Mouse (Mus musculus): ENCODE measurements around the gene 2810408A11Rik.

2810408A11Rik gene

DNA sequence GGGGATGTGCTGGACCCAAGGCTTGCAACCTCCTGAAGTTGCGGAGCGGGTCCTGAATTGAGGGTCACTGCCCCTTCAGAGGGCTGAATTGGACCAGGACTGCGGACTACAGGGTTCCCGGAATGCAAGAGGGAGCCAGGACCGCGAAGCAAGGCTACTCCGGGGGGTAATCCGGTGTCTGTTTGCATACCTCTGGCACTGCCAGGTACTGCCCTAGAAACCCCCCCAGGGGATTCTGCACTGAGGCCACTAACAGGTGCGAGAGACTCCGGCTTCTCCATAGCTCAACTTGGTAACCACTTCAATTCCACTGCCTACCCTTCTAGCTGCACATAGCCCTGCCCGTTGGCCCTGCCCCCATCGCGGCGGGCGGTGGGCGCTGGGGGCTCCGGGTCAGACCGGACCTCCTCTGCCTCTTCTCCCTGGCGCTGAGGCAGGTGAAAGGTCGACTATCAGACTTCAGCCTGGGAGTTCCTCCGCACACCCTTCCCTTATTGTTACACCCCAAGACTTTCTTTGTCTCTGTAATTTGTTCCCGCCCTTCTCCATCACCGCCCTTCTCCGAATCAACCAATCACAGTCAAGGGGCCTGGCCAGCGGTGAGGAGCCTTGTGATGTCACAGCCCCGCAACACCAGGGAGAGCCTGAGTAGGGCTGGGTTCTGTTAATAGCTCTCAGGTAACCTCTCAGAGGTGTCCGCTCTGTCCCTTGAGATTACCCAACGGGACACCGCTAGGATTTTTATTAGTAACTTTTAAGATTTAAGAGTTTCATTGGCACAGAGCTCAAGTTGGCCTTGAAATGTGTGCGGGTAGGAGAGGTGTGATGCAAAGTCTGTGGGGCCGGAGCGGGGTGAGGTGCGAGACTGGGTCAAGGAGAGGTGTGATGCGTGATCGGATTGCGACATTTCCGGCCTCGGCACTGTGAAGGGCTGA lies at the start of gene 2810408A11Rik, which contains the start of gene Neurl4:
TSS of gene 2810408A11Rik (minus strand) at position 517 of the 935 bp plus-strand sequence.
TSS of gene Neurl4 (plus strand) at position 602 of the 935 bp plus-strand sequence.
- peak; percentile 88 for DNase-seq (ENCODE audit: low spot score)

DNA sequence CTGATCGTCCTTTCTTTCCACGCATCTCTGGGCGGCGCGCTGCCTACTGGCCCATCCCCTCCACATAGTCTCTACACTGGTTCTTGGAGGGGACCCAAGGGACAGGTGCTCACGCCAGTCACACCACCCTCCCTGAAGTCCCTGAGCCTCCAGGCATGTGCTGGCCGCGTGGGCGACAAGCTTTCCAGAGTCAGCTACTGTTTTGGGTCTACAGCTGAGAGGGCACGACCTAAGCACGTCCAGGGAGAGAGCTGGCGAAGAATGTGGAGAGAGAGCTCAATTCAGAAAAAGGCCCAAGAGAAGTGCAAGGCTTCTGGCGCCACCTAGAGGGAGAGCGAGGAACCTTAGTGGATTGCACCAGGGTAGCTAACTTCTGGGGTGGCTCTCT lies 48.0 kb upstream of the 2810408A11Rik start:
- DNase-seq (ENCODE audit: low spot score): peak; percentile 87

DNA sequence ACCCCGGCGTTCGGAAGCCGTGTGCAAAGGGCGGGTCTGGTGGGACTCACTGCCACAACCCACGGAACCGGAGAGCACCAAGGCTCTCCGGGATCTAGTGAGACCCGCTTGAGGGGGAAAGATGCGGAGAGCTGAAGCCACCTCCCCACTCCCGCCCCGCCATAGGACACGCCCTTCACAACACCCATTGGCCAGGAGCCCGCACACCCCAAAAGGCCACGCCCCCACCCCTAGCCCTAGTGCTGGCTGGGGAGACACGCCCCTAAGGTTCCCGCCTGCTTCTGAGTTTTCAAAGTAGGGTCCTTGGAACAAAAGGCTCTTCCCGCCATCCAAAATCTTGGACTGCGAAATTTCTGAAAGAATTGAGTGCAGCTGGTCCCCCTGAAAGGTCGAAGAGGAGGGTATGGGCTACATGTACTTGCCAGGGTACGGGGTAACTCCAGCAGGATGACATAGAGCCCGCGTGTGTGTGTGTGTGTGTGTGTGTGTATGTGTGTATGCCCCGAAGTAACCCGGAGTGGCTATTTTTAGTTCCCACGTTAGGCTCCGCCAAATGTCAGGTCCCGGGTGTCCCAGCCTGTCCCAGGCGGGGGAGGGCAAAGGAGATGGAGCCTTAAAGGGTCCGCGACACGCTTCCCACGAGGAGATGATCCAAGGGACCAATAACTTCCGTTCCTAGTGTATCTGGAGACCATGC lies 47.4 kb upstream of the 2810408A11Rik start, which contains the start of gene Slc2a4:
TSS of gene Slc2a4 (minus strand) at position 123 of the 697 bp plus-strand sequence.
- DNase-seq (ENCODE audit: low spot score): peak; percentile 74

DNA sequence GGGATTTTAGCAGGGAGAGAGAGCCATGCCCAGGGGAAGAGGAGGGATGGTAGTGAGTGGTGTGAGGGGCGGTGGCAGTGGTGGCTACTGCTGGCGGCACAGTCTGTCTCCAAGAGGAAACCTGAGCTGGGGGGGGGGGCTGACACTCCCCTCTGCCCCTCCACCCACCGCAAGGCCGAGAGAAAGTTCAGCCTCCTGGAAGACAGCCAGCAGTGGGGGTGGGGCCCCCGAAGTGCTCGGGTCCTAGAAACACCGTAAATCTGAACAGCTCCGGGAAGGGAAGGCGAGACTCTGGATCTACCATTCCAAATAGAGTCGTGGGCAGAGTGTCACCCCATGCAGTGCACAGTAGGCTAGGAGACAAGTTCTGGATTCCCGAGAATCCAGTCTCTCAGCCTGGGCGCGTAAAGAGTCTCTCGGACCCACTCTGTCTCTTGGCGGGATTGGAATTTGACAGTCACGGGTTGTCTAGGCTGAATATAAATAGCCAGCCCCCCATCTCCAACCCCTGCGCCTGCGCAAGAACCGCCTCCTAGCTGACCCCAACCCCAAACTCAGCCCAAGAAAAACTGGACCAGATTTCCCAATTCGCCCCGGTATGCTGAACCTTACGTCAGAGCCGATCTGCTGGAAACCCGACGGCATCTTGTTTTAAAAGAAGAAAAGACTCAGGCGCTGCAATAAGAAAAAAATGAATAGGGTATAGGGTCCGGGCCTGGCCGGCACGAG lies 46.7 kb upstream of the 2810408A11Rik start:
- no peak for DNase-seq (ENCODE audit: low spot score)

DNA sequence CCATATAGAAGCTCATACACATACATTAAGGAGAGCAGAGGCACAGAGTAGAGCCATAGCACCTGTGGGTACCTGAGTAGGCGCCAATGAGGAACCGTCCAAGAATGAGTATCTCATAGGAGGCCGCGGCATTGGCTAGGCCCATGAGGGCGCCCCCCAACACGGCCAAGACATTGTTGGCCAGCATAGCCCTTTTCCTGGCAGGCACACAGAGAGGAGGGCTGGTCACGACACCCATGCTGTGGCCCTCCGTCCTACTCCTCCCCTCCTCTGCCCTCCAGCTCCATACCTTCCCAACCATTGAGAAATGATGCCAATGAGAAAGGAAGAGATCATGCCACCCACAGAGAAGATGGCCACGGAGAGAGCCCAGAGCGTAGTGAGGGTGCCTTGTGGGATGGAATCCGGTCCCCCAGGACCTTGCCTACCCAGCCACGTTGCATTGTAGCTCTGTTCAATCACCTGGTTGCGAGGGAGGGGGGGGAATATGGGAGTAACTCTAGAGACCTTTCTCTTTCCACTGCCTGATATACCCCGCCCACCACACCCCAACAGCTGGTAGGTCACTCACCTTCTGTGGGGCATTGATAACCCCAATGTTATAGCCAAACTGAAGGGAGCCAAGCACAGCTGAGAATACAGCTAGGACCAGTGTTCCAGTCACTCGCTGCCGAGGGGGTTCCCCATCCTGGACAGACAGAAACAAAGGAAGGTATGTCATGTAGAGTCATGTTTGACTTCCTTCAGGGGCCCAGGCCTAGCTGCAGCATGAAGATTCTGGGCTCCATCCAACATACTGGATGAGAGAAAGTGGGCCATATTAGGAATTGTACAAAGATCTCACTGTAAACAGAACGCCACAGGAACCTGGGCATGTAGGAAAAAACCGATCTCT lies 45.5 kb upstream of the 2810408A11Rik start:
- no peak for DNase-seq (ENCODE audit: low spot score)

DNA sequence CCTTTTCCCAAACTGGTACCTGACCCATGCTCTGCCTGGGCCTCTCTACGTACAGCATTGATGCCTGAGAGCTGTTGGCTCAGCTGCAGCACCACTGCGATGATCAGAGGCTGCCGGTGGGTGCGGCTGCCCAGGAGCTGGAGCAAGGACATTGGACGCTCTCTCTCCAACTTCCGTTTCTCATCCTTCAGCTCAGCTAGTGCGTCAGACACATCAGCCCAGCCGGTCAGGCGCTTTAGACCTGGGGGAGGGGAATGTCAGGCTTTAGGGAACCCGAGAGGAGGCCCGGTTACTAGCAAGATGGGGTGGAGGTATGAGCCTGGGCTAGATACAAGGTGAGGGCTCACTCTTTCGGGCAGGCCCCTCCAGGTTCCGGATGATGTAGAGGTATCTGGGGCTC lies 44.4 kb upstream of the 2810408A11Rik start:
- DNase-seq (ENCODE audit: low spot score): no peak

DNA sequence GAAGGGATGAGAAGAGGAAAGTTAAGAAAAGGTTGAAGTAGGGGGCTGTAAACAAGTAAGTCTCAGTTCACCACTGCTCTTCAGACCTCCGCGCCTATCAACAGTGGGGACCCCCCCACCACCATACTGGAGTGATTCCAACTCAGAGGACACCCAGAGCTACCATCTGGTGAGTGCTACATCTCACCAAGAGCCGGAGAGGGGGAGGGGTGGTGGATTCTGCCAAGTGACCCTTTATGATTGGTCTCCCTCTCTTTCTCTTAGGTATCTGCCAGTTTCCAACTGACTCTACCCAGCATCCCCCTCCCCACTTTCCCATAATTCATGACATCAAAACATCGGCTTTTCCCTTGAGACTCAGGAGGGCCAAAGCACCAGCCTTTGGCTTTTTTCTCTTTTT lies 40.2 kb upstream of the 2810408A11Rik start:
- DNase-seq (ENCODE audit: low spot score): no peak

DNA sequence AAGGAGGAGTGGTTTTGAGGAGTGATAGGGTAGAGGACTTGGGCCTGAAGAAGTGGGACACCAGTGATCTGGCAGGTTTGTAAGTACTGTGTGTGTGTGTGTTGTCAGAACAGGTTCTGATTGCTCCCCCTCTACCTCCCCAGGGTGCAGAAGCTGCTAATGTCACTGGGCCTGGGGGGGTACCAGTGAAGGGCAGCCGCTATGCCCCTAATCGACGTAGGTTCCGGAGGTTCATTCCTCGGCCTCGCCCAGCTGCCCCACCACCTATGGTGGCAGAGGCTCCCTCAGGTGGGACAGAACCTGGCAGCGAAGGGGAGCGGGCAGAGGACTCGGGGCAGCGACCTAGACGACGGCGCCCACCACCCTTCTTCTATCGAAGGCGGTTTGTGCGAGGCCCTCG lies 38.9 kb upstream of the 2810408A11Rik start:
- DNase-seq (ENCODE audit: low spot score): no peak

DNA sequence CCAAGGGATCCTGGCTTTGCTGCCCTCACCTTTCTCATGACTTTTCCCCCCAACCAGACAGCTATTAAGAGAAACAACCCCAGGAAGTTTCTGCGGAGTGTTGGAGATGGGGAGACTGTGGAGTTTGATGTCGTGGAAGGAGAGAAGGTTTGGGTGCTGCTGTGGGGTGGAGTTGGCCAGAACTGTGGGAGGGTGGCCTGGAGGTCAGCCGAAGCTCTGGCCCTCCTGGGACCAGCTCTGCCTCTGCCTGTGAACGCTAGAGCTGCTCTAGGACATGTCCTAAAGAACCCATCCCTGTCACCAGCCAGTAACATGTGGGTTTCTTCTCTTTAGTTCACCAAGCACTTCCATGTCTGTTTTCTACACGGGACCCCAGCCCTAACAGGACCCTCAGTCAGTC lies 38.4 kb upstream of the 2810408A11Rik start:
- no peak for DNase-seq (ENCODE audit: low spot score)

DNA sequence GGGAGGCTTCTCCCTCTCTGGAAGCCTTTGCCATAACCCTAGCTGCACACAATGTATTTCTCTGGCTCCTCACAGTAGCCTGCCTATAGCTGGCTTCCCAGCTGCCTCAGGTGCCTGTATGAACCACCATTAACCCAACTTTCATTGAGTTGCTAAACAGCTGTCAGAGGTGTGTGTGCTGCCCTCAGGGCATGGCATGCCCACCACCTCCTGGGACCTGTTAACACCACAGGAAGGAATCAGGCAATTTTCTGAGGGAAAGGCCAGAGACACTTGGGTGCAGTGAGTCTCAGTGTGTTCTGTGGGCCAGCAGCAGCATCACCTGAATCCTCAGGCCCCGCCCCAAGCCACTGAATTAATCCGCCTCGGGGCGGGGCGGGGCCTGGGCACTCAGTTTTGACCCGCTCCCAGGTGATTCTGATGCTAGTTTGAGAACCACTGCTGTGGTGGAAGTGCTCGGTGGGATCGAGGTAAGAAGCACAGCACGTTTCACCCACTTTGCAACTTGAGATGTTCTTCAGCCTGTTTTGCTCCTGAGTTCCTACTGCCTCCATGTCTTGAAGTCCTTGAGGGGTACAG lies 37.7 kb upstream of the 2810408A11Rik start:
- no peak for DNase-seq (ENCODE audit: low spot score)

DNA sequence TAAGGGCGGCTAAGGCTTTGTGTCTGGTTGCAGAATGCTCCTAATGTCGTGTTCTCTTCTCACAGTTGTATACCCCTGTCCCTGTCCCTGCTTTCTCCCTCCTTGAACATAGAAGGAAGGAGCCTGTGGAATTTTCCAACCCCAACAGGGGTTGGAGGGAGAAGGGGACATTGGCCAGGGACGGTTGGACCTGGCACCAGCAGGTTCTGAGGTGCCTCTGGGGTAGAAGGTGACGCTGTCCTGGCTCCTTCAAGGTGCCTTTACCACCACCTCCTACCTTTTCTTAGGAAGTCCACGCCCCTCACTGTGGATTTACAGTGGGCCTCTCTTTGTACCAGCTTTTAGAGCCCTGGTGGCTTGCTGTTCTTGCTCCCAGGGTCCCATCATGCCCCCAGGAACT lies 37.0 kb upstream of the 2810408A11Rik start:
- no peak for DNase-seq (ENCODE audit: low spot score)

DNA sequence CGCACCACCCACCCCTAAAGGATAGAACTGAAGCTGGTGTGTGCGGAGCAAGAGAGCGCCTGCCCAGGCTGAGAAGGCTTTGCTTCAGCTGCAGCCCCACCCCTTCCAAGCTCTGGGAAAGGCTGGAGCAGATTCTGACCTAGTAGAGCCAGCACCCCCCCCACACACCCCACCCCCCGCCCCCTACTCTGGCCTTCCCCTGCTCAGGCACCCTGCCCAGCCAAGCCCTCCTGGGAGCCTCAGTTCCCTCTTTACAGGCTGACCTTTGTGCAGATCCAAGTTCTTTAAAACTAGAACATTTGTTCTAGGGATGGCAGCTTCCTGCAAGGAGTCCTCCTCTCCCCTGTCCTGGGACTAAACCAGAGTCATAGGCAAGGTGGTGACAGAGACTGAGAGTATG lies 36.6 kb upstream of the 2810408A11Rik start:
- DNase-seq (ENCODE audit: low spot score): no peak

DNA sequence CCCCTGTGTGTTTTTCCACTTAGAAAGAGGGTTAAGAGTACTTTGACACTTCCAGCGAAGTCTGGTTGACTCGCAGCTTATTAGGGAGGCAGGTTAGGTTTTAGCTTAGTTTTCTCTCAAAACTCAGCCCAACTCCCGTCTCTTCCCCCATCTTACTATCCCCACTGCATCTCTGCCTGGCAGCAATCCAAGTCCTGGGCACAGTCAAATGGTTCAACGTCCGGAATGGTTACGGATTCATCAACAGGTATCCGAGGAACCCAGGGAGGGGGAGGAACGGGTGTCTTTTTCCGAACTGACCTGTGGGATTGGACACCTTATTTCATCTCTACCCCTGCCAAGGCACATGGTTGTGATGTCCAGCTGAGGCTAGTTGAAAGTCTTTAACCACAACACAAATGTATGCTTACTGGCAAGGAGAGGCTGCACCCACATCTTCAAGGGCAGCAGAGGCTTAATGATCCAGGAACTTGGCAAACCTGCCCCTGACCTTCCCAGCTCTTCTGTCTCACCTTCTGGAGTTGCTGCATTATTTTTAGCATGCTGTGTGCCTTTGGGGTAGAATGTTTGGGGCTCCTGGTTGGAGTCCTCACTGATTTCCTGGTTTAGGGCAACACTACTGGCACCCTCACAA lies 36.0 kb upstream of the 2810408A11Rik start:
- DNase-seq (ENCODE audit: low spot score): no peak

DNA sequence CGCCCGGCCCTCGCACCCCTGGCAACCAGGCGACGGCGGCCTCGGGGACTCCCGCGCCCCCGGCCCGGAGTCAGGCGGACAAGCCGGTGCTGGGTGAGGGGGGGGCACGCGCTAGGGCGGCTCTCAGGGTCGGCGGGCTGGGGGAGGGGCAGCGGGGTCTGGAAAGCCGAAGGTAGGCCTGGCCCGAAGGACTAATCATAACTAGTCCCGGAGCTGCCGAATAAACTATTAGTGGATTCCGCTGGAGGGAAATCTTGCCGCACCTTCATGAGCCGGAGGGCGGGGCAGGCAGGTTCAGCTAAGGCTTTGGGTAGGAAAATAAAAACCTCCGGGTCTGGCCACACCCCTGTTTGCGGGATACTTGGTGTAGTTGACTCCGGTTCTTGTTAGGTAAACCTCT lies 35.4 kb upstream of the 2810408A11Rik start:
- DNase-seq (ENCODE audit: low spot score): no peak

DNA sequence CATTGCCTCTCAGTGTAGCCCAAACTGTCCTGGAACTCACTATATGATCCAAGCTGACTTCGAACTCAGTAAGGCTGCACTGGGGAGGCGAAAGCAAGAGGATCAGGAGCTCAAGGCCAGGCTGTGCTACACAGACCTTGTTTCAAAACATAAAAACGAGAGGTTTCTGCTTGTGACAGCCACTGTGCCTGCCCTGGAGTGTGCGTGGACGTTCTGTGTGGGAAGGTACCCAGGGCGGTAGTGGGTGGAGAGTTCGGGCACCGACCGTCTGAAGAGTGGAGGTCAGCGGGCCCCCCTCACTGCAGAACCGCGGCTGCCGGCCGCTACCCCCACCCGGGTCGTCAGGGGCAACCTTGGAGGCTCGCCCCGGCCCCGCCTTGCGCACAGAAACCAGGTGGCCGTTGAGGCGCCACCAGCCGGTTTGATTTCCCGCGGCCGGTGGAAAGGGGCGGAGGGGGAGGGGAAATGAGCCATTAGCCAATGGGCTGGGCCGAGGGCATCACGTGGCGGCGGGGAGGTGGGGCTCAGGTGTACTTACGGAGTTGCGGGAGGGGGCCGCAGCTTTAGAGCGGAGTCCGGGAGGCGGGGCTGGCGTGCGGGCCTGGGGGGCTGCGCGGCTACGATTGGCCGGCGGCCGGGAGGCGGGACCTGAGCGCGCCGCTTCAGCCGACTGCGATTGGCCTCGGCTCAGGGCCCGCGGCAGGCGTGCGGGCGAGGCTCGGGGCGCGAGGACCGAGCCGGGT lies 34.5 kb upstream of the 2810408A11Rik start, which contains the start of gene Ybx2:
TSS of gene Ybx2 (plus strand) at position 660 of the 743 bp plus-strand sequence.
- peak; percentile 82 for DNase-seq (ENCODE audit: low spot score)

DNA sequence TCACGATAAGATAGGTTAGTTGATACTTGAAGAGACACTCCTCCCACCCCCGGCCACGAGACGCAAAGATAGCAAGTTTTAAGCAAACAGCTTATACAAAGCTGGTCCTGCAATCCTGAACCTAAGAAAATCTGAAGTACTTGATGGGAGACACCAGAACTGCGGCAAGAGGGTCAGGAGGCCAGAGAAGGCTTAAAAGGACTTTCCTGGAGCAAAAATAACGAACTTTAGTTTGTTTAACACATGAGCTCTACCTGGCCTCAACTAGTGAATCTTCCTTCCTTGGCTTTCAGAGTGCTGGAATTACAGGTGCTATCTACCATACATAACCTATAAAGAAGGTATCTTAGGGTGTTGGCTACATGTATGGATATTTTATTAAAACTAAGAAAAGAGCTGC lies 33.9 kb upstream of the 2810408A11Rik start:
- DNase-seq (ENCODE audit: low spot score): no peak

DNA sequence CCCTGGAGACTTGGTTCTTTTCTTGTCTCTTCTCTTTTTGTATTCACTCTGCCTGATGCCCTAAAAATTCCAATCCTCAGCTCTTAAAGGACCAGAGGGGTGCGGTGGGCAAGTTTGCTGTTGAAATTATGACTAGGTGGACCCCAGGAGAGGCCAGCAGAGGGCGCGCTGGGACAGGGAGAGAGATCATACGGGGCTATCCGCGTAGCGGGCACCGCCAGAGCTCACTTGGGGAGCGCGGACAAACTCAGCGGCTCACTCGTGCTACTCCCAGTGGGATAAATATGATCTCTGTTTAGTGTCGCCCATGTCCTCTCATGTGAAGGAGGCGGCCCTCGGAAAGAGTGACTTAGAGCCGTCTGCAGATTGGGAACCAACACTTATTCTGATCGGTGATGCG lies 33.4 kb upstream of the 2810408A11Rik start:
- peak; percentile 91 for DNase-seq (ENCODE audit: low spot score)

DNA sequence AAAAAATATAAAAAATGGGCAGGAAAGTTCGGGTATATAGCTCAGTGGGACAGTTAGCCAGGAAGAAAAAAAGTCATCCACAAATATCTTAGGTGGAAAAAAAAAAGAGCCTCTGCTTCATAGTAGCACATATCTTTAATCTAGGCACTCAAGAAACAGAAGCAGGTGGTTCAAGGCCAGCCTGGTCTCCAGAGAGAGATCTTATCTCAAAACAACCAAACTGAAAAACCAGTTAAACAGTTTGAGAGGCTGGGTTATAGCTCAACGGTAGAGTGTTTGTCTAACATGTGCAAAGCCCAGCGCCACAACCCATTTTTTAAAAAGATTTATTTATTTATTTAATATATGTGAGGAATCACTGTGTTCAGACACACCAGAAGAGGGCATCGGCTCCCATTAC lies 32.3 kb upstream of the 2810408A11Rik start:
- DNase-seq (ENCODE audit: low spot score): no peak

DNA sequence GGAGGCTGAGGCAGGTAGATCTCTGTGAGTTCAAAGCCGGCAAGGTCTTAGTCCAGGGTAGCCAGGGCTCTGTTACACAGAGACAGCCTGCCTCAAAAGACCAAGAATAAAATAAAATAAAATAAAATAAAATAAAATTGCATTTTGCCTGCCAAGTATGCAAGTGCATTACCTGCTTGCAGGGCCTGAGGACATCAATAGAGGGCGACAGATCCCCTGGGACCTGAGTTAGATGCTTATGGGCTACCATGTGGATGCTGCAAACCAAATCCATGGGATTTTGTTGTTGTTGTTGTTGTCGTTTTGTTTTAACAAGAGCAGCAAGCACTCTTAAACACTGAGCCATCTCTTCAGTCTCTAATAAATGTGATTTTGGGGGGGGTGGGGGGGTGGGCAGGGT lies 31.5 kb upstream of the 2810408A11Rik start:
- no peak for DNase-seq (ENCODE audit: low spot score)

DNA sequence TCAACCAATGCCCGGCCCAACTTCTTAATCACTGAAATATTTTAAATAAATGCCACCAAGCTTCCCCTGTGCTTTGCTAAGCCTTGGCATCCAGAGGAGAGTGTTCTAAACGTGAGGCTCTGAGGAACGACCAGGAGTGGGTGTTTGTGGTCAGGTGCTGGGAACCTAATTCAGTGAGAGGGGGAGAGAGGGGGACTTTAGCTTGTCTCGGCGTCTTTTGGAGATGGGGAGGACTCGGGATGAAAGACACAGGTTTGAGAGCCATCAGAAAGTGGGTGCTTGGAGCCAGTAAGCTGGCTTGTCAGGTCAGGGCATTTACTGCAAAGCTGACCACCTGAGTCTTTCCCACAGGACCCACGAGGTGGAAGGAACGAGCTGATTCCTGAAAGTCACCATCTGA lies 31.0 kb upstream of the 2810408A11Rik start:
- DNase-seq (ENCODE audit: low spot score): no peak

Data from layer of hippocampus, adult 11-12 months (tissue).